Mouse (Mus musculus): ENCODE measurements around the gene Osbp2. TPM values are rescaled to one million over a fixed set of nuclear protein-coding genes. Genes with fewer than 3 reads are reported as not detected.

Osbp2 gene
- polyA plus RNA-seq, 1 experiment from 2014 or later: 2.4 TPM

DNA sequence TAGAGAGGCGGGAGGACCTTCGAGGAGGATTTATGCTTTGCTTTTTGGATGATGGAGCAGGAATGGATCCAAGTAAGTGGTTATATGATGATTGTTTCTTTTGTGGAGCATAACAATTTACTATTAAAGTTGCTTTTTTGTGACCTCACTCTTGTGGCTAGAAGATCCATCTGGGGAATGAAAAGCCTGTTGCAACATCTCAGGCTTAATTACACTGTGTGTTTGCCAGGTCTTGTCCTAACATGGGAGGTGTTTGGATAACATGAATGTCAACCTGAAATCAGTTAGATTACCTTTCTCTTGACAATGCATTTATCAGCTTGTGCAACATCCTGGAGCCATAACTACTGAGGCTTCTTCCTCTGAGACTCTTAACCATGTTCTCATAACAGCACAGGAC is 194.9 kb downstream of the Osbp2 start:
- Histone ChIP-seq H3K4me2 (ENCODE audit: low read depth) (no peak overlapping the region), H3K36me3 (ENCODE audit: control insufficient read depth, insufficient read depth, low read length) (peaks cover 3% of the 10 kb centered on the region; the same call in 1 of the 2 replicates), H3K9me3 (ENCODE audit: control insufficient read depth, low read length) (no peaks in the 10 kb centered on the region), H3K4me1 (ENCODE audit: control insufficient read depth, insufficient read depth, low read length) (no peaks in the 10 kb centered on the region), H3K27ac (ENCODE audit: low read depth, low read length) (no peak overlapping the region), H3K4me3 (ENCODE audit: low read depth, low read length) (no peak overlapping the region), H3K27me3 (ENCODE audit: control insufficient read depth, insufficient read depth, low read length) (no peaks in the 10 kb centered on the region), H3K9ac (ENCODE audit: low read length) (no peak overlapping the region)
- 98% methylated on average over 2 of the region's 2 CpGs for WGBS
- ATAC-seq (ENCODE audit: insufficient read depth, low FRiP score, low TSS enrichment): no peak
- no peak for DNase-seq (ENCODE audit: low spot score)

DNA sequence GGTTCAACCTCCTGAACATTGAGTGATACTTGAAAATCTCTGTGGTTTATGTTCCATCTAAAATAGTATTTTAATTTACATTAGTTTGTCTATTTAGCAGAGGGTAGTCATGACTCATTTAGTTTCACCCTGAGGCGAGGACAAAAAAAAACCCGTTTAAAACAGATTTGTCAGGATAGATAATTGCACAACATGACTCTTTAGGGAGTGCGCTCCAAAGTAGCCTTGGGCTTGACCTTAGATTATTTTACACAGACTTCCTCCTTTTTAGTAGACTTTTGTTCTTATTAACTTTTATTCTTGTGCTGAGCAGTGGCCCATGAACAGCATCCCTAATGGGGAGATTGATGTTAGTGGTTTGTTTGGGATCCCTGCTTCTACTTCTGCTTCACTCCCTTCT is 196.2 kb downstream of the Osbp2 start:
- H3K9ac ChIP-seq (ENCODE audit: low read length): no peak overlapping the region
- no peak for ATAC-seq (ENCODE audit: insufficient read depth, low FRiP score, low TSS enrichment)
- H3K4me2 ChIP-seq (ENCODE audit: low read depth): no peak overlapping the region
- no peak overlapping the region for H3K4me3 ChIP-seq (ENCODE audit: low read depth, low read length)
- H3K9me3 ChIP-seq (ENCODE audit: control insufficient read depth, low read length): no peaks in the 10 kb centered on the region
- no peak overlapping the region for H3K27ac ChIP-seq (ENCODE audit: low read depth, low read length)
- 91% methylated on average over 3 of the region's 3 CpGs for WGBS
- DNase-seq (ENCODE audit: low spot score): no peak
- H3K27me3 ChIP-seq (ENCODE audit: control insufficient read depth, insufficient read depth, low read length): no peaks in the 10 kb centered on the region
- peaks cover 7% of the 10 kb centered on the region; the same call in 1 of the 2 replicates for H3K36me3 ChIP-seq (ENCODE audit: control insufficient read depth, insufficient read depth, low read length)
- no peaks in the 10 kb centered on the region for H3K4me1 ChIP-seq (ENCODE audit: control insufficient read depth, insufficient read depth, low read length)

DNA sequence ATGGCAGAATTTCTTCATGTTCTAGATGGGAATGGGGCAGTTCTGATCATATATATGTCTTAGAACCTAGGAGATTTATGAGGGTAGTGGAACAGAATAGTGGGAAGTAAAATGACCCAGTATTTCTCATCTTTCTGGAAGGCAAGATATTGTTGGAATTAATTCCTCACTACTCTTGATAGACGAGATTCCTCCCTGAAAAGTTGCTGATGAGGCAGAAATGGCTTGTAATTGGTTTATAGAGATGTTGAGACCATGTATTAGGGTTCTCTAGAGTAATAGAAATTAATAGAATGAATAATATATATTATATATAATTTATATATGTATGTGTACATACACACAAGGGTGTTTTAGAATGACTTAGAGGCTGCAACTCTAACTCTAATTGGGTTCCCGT is 201.7 kb downstream of the Osbp2 start:
- Histone ChIP-seq H3K36me3 (ENCODE audit: control insufficient read depth, insufficient read depth, low read length) (peaks cover 9% of the 10 kb centered on the region), H3K4me3 (ENCODE audit: low read depth, low read length) (no peak overlapping the region), H3K4me1 (ENCODE audit: control insufficient read depth, insufficient read depth, low read length) (no peaks in the 10 kb centered on the region), H3K27me3 (ENCODE audit: control insufficient read depth, insufficient read depth, low read length) (no peaks in the 10 kb centered on the region), H3K27ac (ENCODE audit: low read depth, low read length) (no peak overlapping the region), H3K9me3 (ENCODE audit: control insufficient read depth, low read length) (no peaks in the 10 kb centered on the region), H3K4me2 (ENCODE audit: low read depth) (no peak overlapping the region), H3K9ac (ENCODE audit: low read length) (no peak overlapping the region)
- no peak for ATAC-seq (ENCODE audit: insufficient read depth, low FRiP score, low TSS enrichment)
- no peak for DNase-seq (ENCODE audit: low spot score)
- WGBS: 89% methylated on average over 2 of the region's 2 CpGs

Other genes starting within 250 kb of the Osbp2 start
- 31.9 and 35.0 TPM in 2 replicates for gene Morc2a, start 214.7 kb downstream of the Osbp2 start, polyA plus RNA-seq (2014; fragmentation: Nextera tagmentation; extraction: Ambion mirVana)
- gene 4921536K21Rik, start 31.2 kb upstream of the Osbp2 start, polyA plus RNA-seq (2014; fragmentation: Nextera tagmentation; extraction: Ambion mirVana): 0.23 and 0.27 TPM in 2 replicates
- gene Dusp18, start 31.3 kb upstream of the Osbp2 start, polyA plus RNA-seq (2014; fragmentation: Nextera tagmentation; extraction: Ambion mirVana): 20.2 and 21.2 TPM in 2 replicates
- 3.9 and 4.5 TPM in 2 replicates for gene Slc35e4, start 50.8 kb upstream of the Osbp2 start, polyA plus RNA-seq (2014; fragmentation: Nextera tagmentation; extraction: Ambion mirVana)
- gene Tcn2, start 68.3 kb upstream of the Osbp2 start, polyA plus RNA-seq (2014; fragmentation: Nextera tagmentation; extraction: Ambion mirVana): 31.4 and 31.7 TPM in 2 replicates
- 75.2 and 75.8 TPM in 2 replicates for gene Pes1, start 100.1 kb upstream of the Osbp2 start, polyA plus RNA-seq (2014; fragmentation: Nextera tagmentation; extraction: Ambion mirVana)
- gene 4930556J24Rik, start 112.9 kb upstream of the Osbp2 start, polyA plus RNA-seq (2014; fragmentation: Nextera tagmentation; extraction: Ambion mirVana): 0.20 TPM in 1 of 2 replicates, not detected in the other
- gene Gal3st1, start 119.7 kb upstream of the Osbp2 start, polyA plus RNA-seq (2014; fragmentation: Nextera tagmentation; extraction: Ambion mirVana): 1.0 and 1.2 TPM in 2 replicates
- not detected in 2 replicates for gene Sec14l4, start 167.6 kb upstream of the Osbp2 start, polyA plus RNA-seq (2014; fragmentation: Nextera tagmentation; extraction: Ambion mirVana)
- not detected in 2 replicates for gene Sec14l3, start 200.9 kb upstream of the Osbp2 start, polyA plus RNA-seq (2014; fragmentation: Nextera tagmentation; extraction: Ambion mirVana)
- gene Mtfp1, start 231.5 kb upstream of the Osbp2 start, polyA plus RNA-seq (2014; fragmentation: Nextera tagmentation; extraction: Ambion mirVana): 5.9 and 6.7 TPM in 2 replicates

All from neural tube, embryonic 11.5 days (tissue).